Mouse (Mus musculus): ENCODE measurements around the gene Gm42906.

The Gm42906 gene

GRCm38 (mm10) chr5:151233400-151234031, 194.4 kb downstream of the Gm42906 start, which contains the start of gene Stard13:
Gene Stard13 (minus strand): TSS chr5:151233836.
- DNase-seq (ENCODE audit: low read depth, low spot score): no peak

DNA sequence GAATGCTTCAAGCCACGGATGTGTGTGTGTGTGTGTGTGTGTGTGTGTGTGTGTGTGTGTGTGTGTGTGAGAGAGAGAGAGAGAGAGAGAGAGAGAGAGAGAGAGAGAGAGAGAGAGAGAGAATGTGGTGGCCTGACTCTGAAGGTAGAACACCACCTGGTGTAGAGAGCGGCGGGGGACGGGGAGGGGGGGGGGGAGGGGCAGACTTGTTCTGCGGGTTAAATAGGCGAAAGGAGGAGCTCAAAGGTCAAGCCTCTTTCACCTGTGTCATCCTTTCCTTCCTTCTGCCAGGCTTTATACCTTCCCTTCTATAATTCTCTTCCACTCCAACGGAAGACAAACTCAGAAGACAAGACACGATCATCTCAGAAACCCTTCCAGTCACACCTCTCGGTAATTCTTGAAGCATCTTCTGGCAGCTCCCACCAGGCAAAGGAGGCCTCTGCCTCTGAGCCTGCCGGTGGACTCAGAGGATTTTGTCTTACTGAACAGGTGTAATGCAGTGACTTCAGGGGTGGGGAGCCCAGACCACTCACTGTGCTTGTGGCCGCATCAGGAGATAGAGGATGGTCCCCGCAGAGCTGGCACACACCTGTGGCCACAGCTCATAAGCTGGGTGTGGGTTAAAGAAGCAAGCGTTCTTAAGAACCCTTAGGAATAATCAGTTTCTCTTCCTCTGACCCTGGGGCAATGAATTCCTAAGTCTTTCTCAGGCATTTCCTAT, 195.2 kb downstream of the Gm42906 start:
- no peak for DNase-seq (ENCODE audit: low read depth, low spot score)

DNA sequence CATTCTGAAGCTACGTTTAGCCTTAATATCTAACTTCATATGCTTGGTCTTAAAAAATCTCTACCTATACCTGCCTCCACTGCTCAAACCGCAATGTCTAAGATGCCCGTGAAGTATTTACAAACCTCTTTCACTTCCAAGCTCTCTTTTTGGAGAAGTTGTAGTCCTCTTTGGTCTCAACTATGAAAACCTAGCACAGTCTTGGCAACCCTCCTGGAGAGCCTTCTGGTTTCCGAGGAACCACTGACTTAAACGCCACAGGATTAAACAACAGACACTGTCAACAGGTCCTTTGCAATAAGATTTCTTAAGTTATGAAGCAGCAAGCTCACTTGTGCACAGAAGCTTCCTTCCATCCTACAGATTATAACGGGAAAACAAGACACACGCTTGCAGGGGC, 196.1 kb downstream of the Gm42906 start:
- no peak for DNase-seq (ENCODE audit: low read depth, low spot score)

DNA sequence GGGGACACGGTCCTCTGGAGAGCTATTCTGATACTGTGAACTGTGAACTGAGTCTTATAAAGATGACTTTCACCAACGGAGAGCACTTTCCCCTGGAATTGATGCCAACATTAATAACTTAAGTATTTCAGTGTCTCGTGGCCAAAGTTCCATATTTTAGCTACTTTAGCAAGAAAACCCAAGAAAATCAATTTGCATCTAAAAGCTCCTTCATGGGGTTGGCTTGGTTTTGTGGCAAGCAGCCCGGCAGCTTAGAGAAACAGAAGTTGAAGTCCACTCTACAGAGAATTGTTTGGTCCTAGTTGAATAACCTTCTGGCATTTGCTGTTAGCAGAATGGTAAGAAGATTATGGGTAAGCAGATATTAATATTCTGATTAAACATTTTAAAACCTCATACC, 196.6 kb downstream of the Gm42906 start:
- DNase-seq (ENCODE audit: low read depth, low spot score): no peak

DNA sequence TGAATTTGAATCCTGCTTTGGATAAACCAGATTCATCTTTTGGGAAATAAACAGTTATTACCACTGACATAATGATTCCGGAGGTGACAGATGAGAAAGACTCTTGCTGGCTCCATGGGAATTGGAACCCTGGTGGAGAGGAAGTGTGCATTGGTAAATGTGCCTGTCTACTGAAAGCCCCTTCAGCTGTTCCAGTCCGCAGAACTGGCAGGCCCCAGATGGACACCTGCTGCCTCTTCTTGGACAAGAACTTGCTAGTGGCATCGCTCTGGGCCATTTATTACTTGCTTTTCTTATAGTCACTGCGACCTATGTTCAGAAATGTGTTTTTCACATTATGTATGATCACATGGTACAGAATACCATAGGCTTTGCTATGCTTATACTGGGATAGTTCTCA, 197.5 kb downstream of the Gm42906 start:
- DNase-seq (ENCODE audit: low read depth, low spot score): no peak

DNA sequence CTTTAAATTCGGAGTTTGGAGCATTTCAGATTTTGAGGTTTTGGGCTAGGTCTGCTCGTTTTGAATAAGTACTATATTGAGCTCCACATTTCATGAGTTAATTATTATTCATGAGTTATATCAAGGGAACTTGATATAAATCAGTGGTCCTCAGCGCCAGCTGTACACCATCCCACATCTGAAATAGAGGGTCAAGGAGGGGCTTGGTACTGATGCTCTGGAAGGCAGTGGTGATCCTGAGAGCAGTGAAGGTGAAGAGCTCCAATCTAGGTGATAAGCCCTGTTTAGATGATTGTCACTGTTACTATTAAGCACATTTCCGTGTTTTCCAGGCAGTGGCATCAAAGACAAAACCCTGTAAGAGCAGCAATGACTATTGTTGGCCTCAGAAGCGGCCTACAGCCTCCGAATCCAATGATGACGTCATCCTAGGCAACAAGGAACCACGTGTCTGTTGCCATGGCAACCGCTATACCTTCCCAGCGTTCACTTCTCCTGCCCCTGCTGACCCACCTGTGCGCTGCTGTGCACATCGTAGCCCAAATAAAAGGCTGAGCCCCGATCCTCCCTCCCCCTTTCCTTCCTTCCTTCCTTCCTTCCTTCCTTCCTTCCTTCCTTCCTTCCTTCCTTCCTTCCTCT, 199.5 kb downstream of the Gm42906 start:
- DNase-seq (ENCODE audit: low read depth, low spot score): no peak

DNA sequence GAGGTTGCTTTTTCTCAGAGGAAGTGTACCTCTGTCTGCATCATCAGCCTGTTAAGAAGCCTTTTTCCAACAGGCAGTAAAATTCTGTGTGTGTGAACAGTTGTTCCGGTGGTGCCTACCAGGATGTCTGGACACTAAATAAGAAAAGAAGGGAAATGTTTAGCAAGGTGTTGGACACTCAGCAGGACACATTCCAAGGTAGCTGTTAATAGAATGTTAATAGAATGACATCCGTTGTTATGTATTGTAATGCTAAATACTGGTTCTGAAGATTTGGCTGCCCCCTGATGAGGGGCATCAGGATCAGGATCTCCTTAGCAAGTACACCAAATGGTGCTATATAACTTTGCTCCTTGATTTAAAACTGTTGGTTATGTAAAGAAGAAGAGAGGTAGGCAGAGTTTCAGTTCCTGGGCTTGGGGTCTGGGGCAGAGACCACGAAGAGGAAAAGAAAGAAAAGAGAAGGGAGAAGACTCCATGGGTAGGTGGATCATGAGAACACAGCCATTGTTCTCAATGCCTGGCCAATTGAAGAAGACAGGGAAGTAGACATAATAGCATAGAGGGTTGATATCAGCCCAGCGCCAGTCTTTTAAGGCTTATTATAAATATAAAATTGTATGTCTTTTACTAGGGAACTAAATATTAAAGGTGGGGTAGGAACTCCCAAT, 204.1 kb downstream of the Gm42906 start:
- no peak for DNase-seq (ENCODE audit: low read depth, low spot score)

- no peak for DNase-seq (ENCODE audit: low read depth, low spot score)
Measured at GRCm38 (mm10) chr5:151222791-151223190, 205.2 kb downstream of the Gm42906 start.

DNA sequence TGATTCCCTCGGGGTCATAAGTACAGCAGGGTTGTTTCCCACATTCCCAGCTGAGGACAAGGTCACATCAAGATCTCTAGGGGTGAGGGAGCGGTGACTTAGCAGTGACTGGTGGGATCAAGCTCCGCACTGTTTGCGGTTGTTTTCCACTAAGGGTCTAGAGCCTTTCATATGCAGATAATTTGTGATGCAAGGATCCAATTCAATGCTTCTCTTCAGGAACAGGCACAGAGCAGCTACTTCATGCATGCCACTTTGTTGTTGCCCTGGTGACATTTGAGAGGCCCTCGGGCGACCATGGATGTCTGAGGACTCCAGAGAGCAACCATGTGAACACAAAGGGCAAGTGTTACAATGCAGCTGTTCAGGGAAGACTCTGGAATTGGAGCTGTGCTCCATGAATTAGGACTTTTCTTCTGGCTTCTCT, 209.3 kb downstream of the Gm42906 start:
- DNase-seq (ENCODE audit: low read depth, low spot score): no peak

GRCm38 (mm10) chr5:151213097-151213496, 214.9 kb downstream of the Gm42906 start:
- DNase-seq (ENCODE audit: low read depth, low spot score): no peak

DNA sequence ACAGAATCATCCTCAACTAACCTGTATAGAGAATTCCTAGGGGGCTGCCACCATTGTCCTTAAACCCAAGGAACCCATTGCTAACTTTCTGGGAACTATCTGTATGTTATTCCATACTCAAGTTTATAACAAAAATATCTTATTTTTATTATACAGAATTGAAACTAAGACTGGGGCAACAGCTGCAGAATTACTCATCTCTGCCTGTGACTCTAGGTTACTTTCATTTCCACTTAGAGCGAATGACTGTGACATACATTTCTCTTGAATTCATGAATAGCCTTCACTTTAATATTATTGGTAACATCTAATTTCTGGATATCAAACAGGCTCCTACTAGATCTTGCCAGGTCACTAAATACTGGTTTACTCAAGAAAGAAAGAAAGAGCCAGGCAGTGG, 217.1 kb downstream of the Gm42906 start:
- DNase-seq (ENCODE audit: low read depth, low spot score): no peak

- DNase-seq (ENCODE audit: low read depth, low spot score): no peak
Measured at GRCm38 (mm10) chr5:151210060-151210459, 217.9 kb downstream of the Gm42906 start.

GRCm38 (mm10) chr5:151205017-151205416, 222.9 kb downstream of the Gm42906 start:
- no peak for DNase-seq (ENCODE audit: low read depth, low spot score)

- DNase-seq (ENCODE audit: low read depth, low spot score): no peak
Measured at GRCm38 (mm10) chr5:151202925-151203324, 225.0 kb downstream of the Gm42906 start.

DNA sequence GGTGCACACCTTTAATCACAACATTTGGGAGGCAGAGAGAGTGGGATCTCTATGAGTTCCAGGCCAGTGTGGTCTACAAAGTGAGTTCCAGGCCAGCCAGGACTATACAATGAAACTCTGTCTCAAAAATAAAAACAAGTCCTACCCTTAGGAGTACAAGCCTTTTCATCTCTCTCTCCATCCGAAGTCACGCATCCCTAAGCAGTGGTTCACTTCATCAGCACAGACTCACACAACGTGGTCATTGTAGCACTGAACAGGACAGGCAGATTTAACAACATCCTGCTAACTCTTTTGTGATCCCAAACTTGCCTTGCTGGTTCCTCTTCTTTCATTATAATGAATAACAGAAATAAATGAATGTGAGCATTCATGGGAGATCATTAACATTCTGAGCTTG, 226.7 kb downstream of the Gm42906 start:
- no peak for DNase-seq (ENCODE audit: low read depth, low spot score)

GRCm38 (mm10) chr5:151199235-151199634, 228.7 kb downstream of the Gm42906 start:
- DNase-seq (ENCODE audit: low read depth, low spot score): no peak

DNA sequence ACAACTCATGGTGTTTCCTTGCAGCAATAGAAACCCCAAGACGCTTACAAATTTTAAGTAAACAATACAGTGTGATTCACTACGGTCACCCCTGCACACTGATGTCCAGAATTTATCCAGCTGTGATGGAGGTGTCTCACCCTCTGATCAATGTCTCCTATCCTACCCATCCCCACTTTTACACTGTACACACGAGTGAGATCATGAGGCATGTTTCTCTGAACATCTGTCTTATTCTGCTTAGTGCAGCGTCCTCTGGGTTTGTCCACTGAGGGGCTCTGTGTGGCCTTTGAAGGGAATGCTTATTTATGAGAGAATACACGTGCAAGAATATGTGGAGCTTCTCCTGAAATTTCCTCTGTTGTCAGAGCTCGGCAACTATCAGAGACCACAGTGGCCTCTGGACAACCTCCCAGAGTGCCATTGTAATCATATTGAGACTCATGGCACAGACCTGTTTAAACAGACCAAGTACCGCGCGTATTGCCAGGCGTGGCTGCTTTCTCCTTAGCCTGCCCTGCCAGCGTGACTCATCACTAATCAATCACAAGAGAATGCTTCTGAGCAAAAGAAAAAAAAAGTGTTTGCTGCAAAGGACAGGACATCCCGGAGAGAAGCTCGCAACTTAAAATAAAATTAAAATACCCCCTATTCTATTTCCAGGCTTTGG, 231.2 kb downstream of the Gm42906 start:
- DNase-seq (ENCODE audit: low read depth, low spot score): no peak

DNA sequence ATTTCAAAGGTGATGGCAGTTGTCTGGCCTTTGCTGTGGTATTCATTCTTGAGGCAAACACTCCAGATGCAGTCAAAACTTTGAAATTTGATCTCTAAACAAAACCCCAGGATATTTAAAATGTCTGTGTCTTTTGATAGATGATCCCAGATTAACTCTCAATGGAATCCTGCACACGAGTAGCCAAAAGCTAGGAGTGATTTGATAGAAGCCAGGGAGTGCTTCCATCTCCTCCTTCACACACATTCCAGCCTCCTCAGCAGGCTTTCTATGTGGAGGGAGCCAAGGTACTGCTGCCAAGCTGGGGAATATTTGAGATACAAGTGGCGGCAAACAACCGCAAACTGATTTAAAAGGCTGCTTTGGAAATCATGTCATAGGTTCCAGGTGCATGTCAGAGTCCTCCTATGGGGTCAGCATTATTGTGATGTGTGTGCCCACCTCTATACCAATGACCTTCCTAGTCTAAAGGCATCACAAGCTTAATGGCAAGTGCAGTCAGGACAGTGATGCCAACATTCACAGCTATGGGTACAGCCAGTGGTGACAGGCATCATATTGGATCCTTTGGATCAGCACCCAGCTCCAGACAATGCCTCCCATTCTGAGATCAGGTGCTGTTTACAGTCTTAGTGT, 234.0 kb downstream of the Gm42906 start:
- no peak for DNase-seq (ENCODE audit: low read depth, low spot score)

DNA sequence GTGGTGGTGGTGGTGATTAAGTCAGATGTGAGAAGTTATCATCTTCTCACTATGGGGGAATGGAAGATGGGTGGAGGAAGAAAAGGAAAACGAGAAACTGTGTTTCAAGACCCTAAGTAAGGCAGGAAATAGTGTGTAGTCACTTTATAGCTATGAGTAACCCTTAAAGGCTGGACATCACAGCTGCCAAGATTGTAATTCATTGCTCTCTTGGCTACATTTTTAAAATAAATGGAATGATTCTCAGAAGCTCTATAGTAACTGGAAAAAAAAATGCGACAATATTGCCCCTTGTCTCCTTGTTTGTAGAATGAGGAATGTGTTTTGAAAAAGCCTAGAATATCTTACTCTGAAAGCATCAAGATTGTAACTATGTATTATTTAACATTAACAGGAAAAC, 235.7 kb downstream of the Gm42906 start:
- no peak for DNase-seq (ENCODE audit: low read depth, low spot score)

DNA sequence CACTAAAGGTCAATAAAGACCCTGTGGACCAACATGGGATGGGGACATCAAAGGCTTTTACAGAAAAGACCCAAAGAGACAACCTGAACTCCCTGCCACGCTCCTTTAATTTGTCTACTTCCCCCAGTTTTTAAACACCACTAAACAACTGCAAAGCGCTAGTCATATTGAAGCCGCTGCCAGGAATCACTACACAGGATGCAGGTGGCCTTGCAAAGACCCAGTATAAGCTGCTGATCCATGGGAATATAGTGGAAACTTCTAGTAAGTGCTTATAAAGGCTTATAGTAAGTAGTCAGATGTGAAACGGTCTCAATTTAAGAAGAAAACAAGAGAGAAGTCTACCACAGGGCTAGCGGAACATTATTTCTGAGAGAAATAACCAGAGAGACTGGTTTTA, 237.2 kb downstream of the Gm42906 start:
- DNase-seq (ENCODE audit: low read depth, low spot score): no peak

- no peak for DNase-seq (ENCODE audit: low read depth, low spot score)
Measured at GRCm38 (mm10) chr5:151189789-151190378, 238.1 kb downstream of the Gm42906 start.

All from retina, adult 2 months (tissue).